Mouse (Mus musculus) T-helper 2 cell (primary cell): ENCODE results near the gene Myoz2.

ENCODE experiments used
- in situ Hi-C: fragments of 300-600 bp; cut with MboI, MseI; formaldehyde crosslinking; loops from one replicate; pipeline ENCODE4 v1.15.1; 2025; ENCODE audit warnings: high pct_unique_total_duplicates

Myoz2 gene

GRCm38 (mm10) chr3:123034752-123035151, at the start of gene Myoz2:
Gene Myoz2, minus strand, starts transcription at chr3:123035015.
- in situ Hi-C loops = no loop called here

- in situ Hi-C loops = no loop called here
Measured at GRCm38 (mm10) chr3:123081665-123082064, 46.9 kb upstream of the Myoz2 start.

GRCm38 (mm10) chr3:123080943-123081342, 46.1 kb upstream of the Myoz2 start:
- in situ Hi-C loops = no loop called here

GRCm38 (mm10) chr3:123080017-123080725, 45.4 kb upstream of the Myoz2 start:
- in situ Hi-C loops = no loop called here

- in situ Hi-C loops = no loop called here
Measured at GRCm38 (mm10) chr3:123075759-123076158, 40.9 kb upstream of the Myoz2 start.

GRCm38 (mm10) chr3:123075034-123075433, 40.2 kb upstream of the Myoz2 start:
- in situ Hi-C loops = no loop called here

- in situ Hi-C loops = no loop called here
Measured at GRCm38 (mm10) chr3:123073351-123073750, 38.5 kb upstream of the Myoz2 start.

GRCm38 (mm10) chr3:123072472-123072871, 37.7 kb upstream of the Myoz2 start:
- in situ Hi-C loops = no loop called here

GRCm38 (mm10) chr3:123070996-123071395, 36.2 kb upstream of the Myoz2 start:
- in situ Hi-C loops = no loop called here

- in situ Hi-C loops = no loop called here
Measured at GRCm38 (mm10) chr3:123066836-123067235, 32.0 kb upstream of the Myoz2 start.

GRCm38 (mm10) chr3:123065466-123065865, 30.7 kb upstream of the Myoz2 start:
- in situ Hi-C loops = no loop called here

GRCm38 (mm10) chr3:123064186-123064585, 29.4 kb upstream of the Myoz2 start:
- in situ Hi-C loops = no loop called here

- in situ Hi-C loops = no loop called here
Measured at GRCm38 (mm10) chr3:123061931-123062330, 27.1 kb upstream of the Myoz2 start.

GRCm38 (mm10) chr3:123058832-123059231, 24.0 kb upstream of the Myoz2 start:
- in situ Hi-C loops = loop anchor here (10.0 kb wide), 1 partner anchor 636 kb away; the partner anchor contains the start of gene Ndst3

- in situ Hi-C loops = loop anchor here (10.0 kb wide), 1 partner anchor 641 kb away; the partner anchor contains the start of gene Ndst3
Measured at GRCm38 (mm10) chr3:123054178-123054577, 19.4 kb upstream of the Myoz2 start.

- in situ Hi-C loops = loop anchor here (10.0 kb wide), 1 partner anchor 641 kb away; the partner anchor contains the start of gene Ndst3
Measured at GRCm38 (mm10) chr3:123053192-123053938, 18.6 kb upstream of the Myoz2 start.

- in situ Hi-C loops = no loop called here
Measured at GRCm38 (mm10) chr3:123042308-123042707, 7.5 kb upstream of the Myoz2 start.

GRCm38 (mm10) chr3:123033804-123034203, 1.0 kb downstream of the Myoz2 start:
- in situ Hi-C loops = no loop called here

- in situ Hi-C loops = no loop called here
Measured at GRCm38 (mm10) chr3:123025634-123026033, 9.2 kb downstream of the Myoz2 start.

GRCm38 (mm10) chr3:123024496-123025234, 10.2 kb downstream of the Myoz2 start:
- in situ Hi-C loops = no loop called here

GRCm38 (mm10) chr3:123018792-123019191, 16.0 kb downstream of the Myoz2 start:
- in situ Hi-C loops = no loop called here

GRCm38 (mm10) chr3:123013476-123013875, 21.3 kb downstream of the Myoz2 start:
- in situ Hi-C loops = no loop called here
